Mouse (Mus musculus) heart, adult 2 months (tissue): ENCODE measurements around the gene Celf2. TPM values are rescaled to one million over a fixed set of nuclear protein-coding genes. Genes with fewer than 3 reads are reported as not detected.
A peak's percentile ranks its signal among the peaks of the same experiment; 100 is the strongest.
"Not testable (repeated sequence)": the region's sequence is repeated elsewhere in the genome, so short reads cannot be mapped to it uniquely, and the experiment has no call there.

ENCODE experiments used
- DNase-seq, 2 experiments: peaks; one replicate each; pipeline ENCODE4 v3.0.0; 2021
- H3K27ac ChIP-seq: fragments of 200-600 bp; 2 replicates; pipeline ENCODE4 v1.8.1; 2022
- H3K27me3 ChIP-seq: fragments of 200-500 bp; 2 replicates; pipeline ENCODE4 v1.6.1; 2012; ENCODE audit warnings: mild to moderate bottlenecking, low read length, inconsistent platforms, mixed read lengths; ENCODE audit not compliant: control insufficient read depth, insufficient read depth
- H3K36me3 ChIP-seq: fragments of 200-500 bp; 2 replicates; pipeline ENCODE4 v1.6.1; 2012; ENCODE audit warnings: low read length, inconsistent platforms; ENCODE audit not compliant: control insufficient read depth, insufficient read depth
- H3K4me1 ChIP-seq: fragments of 200-500 bp; 2 replicates; pipeline ENCODE4 v1.6.1; 2011; ENCODE audit warnings: low read length; ENCODE audit not compliant: control insufficient read depth, insufficient read depth
- H3K4me3 ChIP-seq: fragments of 200-600 bp; 2 replicates; pipeline ENCODE4 v1.8.1; 2022
- H3K79me2 ChIP-seq: fragments of 200-500 bp; replicated peaks from 2 replicates; pipeline ENCODE4 v1.6.1; 2012; ENCODE audit warnings: mild to moderate bottlenecking, inconsistent platforms, low read length, moderate library complexity, mixed read lengths; ENCODE audit not compliant: control insufficient read depth, insufficient read depth
- H3K9ac ChIP-seq: fragments of 200-500 bp; 2 replicates; pipeline ENCODE4 v1.6.1; 2012; ENCODE audit warnings: low read depth, mild to moderate bottlenecking, control low read depth, inconsistent platforms, low read length, mixed read lengths
- CTCF ChIP-seq: fragments of 200-600 bp; IDR thresholded peaks from 2 replicates; pipeline ENCODE4 v1.8.1; 2022; ENCODE audit warnings: antibody characterized with exemption, mild to moderate bottlenecking, moderate library complexity
- EP300 ChIP-seq: fragments of 200-500 bp; IDR thresholded peaks from 2 replicates; pipeline ENCODE4 v1.6.1; 2011; ENCODE audit warnings: low read depth, low read length, control low read depth; ENCODE audit not compliant: insufficient read depth
- POLR2A ChIP-seq: fragments of 200-500 bp; IDR thresholded peaks from 2 replicates; pipeline ENCODE4 v1.6.1; 2011; ENCODE audit warnings: mild to moderate bottlenecking, low read depth, low read length, control low read depth; ENCODE audit not compliant: insufficient read depth
- WGBS: fragments of 180-500 bp; shearing (Covaris S2); methylation state at CpG from one replicate; pipeline ENCODE4 v1.1.7; 2018; 5-methylcytosine and 5-hydroxymethylcytosine counted together
- intact Hi-C: fragments of 180-260 bp; cut with DNase I; formaldehyde crosslinking; loops from one replicate; pipeline ENCODE4 v1.15.1; 2025
- polyA plus RNA-seq: library from polyadenylated mRNA; depleted of rRNA; stranded (reverse); fragments of >200 nt; gene quantifications from 2 replicates; pipeline ENCODE4 v1.2.3, GENCODE M21; 2012
- total RNA-seq, 2 experiments: library from RNA; stranded (reverse); gene quantifications; 2 replicates each; pipeline ENCODE4 v1.2.3; 2021

Celf2 gene
- total and polyA plus RNA-seq, 3 experiments: 38.1 to 63.9 (median 56.7) TPM

DNA sequence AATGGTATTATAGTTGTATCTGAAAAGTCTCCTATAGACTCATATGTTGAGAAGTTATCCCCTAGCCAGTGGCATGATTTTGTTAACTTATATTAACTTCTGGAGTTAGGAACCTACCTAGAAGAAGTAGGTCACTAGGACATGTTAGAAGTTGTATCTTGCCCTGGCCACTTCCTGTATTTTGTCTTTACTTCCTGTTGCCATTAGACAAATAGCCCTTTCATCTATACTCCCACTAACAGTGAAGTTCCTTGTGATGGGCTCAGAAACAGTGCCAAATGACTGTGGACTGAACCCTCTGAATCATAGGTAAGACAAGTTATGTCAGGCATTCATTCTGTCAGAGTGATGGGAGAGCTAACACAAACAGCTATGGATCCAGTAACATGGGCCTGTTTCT, 926.7 kb downstream of the Celf2 start:
- H3K27ac ChIP-seq: no peak overlapping the region
- DNase-seq: no peak
- no peak overlapping the region for H3K4me3 ChIP-seq
- no peak overlapping the region for H3K9ac ChIP-seq
- no peaks in the 10 kb centered on the region for H3K4me1 ChIP-seq
- no peaks in the 10 kb centered on the region for H3K36me3 ChIP-seq
- TF ChIP-seq CTCF: no peak
- TF ChIP-seq POLR2A: no peak
- no peaks in the 10 kb centered on the region for H3K79me2 ChIP-seq
- intact Hi-C loops: no loop called here
- no peaks in the 10 kb centered on the region for H3K27me3 ChIP-seq

DNA sequence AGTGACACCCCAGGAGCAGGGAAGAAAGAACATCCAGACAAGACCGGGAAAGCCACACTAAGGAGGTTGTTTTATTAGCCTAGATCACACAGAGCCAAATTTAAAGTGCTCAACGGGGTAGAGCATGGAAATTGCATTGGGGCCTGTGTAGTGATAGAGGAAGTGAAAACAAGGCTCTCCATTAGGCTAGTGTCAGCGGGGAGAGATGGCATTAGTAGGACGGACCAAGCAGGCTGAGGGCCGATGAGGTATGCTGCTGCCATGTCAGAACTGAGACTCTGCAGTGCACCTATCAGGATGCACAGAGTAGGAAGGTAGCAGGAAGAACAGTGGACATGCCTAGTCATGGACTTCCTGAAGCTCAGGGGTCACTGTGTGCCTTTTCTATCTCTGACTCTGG, 929.3 kb downstream of the Celf2 start:
- 69% methylated on average over 5 of the region's 5 CpGs for WGBS
- Histone ChIP-seq H3K36me3 (no peaks in the 10 kb centered on the region), H3K4me3 (no peak overlapping the region), H3K4me1 (no peaks in the 10 kb centered on the region), H3K9ac (no peak overlapping the region), H3K27ac (no peak overlapping the region), H3K27me3 (no peaks in the 10 kb centered on the region), H3K79me2 (no peaks in the 10 kb centered on the region)
- intact Hi-C loops: no loop called here
- no peak for DNase-seq
- TF ChIP-seq CTCF (no peak), POLR2A (no peak), EP300 (no peak)

DNA sequence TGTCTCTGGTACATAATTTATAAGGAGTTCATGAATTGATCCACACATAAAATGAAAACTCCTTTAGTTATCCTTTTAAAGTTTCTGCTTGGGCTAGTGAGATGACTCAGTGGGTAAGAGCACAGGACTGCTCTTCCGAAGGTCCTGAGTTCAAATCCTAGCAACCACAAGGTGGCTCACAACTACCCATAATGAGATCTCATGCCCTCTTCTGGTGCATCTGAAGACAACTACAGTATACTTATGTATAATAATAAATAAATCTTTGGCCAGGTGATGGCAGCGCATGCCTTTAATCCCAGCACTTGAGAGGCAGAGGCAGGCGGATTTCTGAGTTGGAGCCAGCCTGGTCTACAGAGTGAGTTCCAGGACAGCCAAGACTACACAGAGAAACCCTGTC, 934.0 kb downstream of the Celf2 start:
- H3K27me3 ChIP-seq, H3K79me2 ChIP-seq, H3K4me1 ChIP-seq, intact Hi-C loops, H3K36me3 ChIP-seq, H3K9ac ChIP-seq, DNase-seq, H3K27ac ChIP-seq, H3K4me3 ChIP-seq: not testable (repeated sequence)
- peak; percentile 9; the same call in 1 of the 2 replicates for TF ChIP-seq CTCF
- WGBS: 96% methylated on average over 3 of the region's 3 CpGs

DNA sequence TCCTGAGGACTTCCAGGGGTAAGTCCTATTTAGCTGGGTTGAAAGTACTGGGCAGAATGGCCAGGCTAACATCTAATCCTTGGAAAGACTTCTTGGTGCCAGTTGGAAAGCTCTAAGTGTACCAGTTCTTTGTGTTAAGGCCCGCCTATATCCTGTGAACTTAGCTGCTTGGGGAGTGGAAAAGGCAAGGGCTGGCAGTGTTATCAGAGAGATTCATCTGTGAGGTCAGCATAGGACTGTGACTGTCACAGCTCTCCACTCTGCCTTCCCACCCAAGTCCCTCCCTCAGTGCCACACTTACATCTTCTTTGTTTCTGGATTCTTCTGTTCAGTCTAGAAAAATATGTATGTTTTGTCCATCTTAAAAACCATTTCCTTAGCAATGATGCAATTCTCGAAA, 935.7 kb downstream of the Celf2 start:
- intact Hi-C loops: no loop called here
- Histone ChIP-seq H3K36me3 (no peaks in the 10 kb centered on the region), H3K79me2 (no peaks in the 10 kb centered on the region), H3K4me3 (no peak overlapping the region), H3K27me3 (no peaks in the 10 kb centered on the region), H3K4me1 (no peaks in the 10 kb centered on the region; the same call in 1 of the 2 replicates), H3K27ac (no peak overlapping the region), H3K9ac (no peak overlapping the region)
- DNase-seq: no peak
- TF ChIP-seq CTCF: no peak
- no peak for TF ChIP-seq EP300
- no peak for TF ChIP-seq POLR2A
- 77% methylated on average over 2 of the region's 2 CpGs for WGBS

DNA sequence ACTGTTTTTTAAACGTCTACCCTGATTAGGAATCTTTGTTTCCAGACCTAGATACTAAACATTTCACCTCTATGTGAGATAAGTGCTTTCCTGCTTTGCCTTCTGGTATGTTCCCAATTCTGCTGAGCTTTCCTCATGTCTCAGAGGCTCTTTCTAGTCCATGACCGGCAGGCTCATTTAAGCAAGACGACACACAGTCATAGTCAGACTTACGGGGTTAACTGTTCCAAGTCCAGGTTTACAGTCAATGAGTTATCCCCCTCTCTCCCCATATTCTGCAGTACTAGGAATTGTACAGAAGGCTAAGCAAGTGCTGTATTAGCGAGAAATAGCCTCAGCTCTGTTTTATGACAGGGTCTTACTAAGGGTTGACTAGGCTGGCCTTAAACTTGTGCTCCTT, 936.4 kb downstream of the Celf2 start:
- no peaks in the 10 kb centered on the region; the same call in 1 of the 2 replicates for H3K4me1 ChIP-seq
- 72% methylated on average over 5 of the region's 5 CpGs for WGBS
- H3K36me3 ChIP-seq: no peaks in the 10 kb centered on the region
- no peak overlapping the region for H3K9ac ChIP-seq
- H3K4me3 ChIP-seq: no peak overlapping the region
- TF ChIP-seq CTCF: no peak
- no peak for TF ChIP-seq EP300
- TF ChIP-seq POLR2A: no peak
- H3K27ac ChIP-seq: no peak overlapping the region
- no peak for DNase-seq
- H3K79me2 ChIP-seq: no peaks in the 10 kb centered on the region
- no peaks in the 10 kb centered on the region for H3K27me3 ChIP-seq
- intact Hi-C loops: no loop called here

DNA sequence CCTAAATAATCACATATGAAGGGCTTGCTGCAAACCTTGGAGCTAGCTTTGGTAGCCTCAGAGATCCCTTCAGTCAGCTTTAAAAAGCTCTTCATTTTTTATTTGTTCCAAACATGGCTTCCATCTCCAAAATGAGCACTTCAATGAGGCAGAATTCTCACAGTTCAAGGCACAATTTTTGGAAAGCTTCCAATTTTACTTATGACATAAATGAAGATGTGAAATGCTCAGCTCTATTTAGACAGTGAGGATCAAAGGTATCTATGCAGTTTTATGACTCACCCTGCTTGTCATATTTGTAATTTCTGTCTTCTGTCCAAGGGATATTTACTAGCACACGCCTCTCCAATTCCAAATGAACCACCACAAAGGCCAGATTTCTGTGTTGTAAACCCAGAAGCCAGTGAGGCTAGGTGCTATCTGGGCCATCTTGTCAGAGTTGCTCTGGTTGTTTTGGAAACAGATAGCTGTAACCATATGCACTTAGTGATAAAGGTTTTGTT, 940.3 kb downstream of the Celf2 start:
- no peaks in the 10 kb centered on the region for H3K36me3 ChIP-seq
- 84% methylated on average over 1 of the region's 1 CpGs for WGBS

DNA sequence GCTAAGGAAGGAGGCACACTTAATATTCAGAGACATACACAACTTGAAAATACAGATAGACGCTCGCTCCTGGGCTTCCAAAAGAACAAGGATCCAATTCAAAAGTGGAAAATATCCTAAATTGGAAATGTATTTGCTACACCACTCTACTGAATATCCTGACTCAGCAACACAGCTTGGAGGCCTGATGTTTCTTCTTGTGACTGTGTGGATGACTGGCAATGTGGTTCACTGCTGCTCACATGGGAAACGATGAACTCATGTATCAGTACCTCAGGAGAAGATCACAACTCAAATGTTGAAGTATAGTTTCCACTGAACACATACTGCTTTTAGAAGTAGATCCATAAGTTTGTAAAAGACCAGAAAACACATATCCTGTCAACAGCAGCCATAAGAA, 944.2 kb downstream of the Celf2 start:
- Histone ChIP-seq H3K79me2 (no peaks in the 10 kb centered on the region), H3K27me3 (no peaks in the 10 kb centered on the region), H3K9ac (no peak overlapping the region), H3K27ac (no peak overlapping the region), H3K4me1 (no peaks in the 10 kb centered on the region), H3K36me3 (no peaks in the 10 kb centered on the region), H3K4me3 (no peak overlapping the region)
- intact Hi-C loops: no loop called here
- no peak for DNase-seq
- 93% methylated on average over 3 of the region's 3 CpGs for WGBS
- TF ChIP-seq POLR2A (no peak), CTCF (no peak), EP300 (no peak)

More for the DNA sequence above, 940.3 kb downstream of the Celf2 start:
- H3K9ac ChIP-seq: no peak overlapping the region
- no peak overlapping the region for H3K4me3 ChIP-seq
- no peaks in the 10 kb centered on the region for H3K79me2 ChIP-seq
- intact Hi-C loops: no loop called here
- no peak for TF ChIP-seq POLR2A
- H3K27ac ChIP-seq: no peak overlapping the region
- DNase-seq: no peak
- H3K27me3 ChIP-seq: no peaks in the 10 kb centered on the region
- no peaks in the 10 kb centered on the region; the same call in 1 of the 2 replicates for H3K4me1 ChIP-seq
